Mouse (Mus musculus) C2C12 (cell line): ENCODE measurements around the gene Rab23.

Experiments used
- CTCF ChIP-seq: IDR thresholded peaks from one replicate; pipeline ENCODE4 v1.5.1; 2011; ENCODE audit not compliant: control insufficient read depth, insufficient read depth, insufficient read length
- MAX ChIP-seq: IDR thresholded peaks from one replicate; pipeline ENCODE4 v1.6.1; 2011; ENCODE audit warnings: mild to moderate bottlenecking, control low read depth
- MYOD1 ChIP-seq: IDR thresholded peaks from one replicate; pipeline ENCODE4 v1.6.1; 2011; ENCODE audit warnings: low read depth; ENCODE audit not compliant: control insufficient read depth, insufficient read length
- MYOG ChIP-seq: IDR thresholded peaks from one replicate; pipeline ENCODE4 v1.6.1; 2011; ENCODE audit not compliant: control insufficient read depth, insufficient read length; ENCODE audit errors: extremely low read depth
- USF1 ChIP-seq: IDR thresholded peaks from one replicate; pipeline ENCODE4 v1.6.1; 2011; ENCODE audit warnings: low read depth, mild to moderate bottlenecking, control low read depth, moderate library complexity

DNA sequence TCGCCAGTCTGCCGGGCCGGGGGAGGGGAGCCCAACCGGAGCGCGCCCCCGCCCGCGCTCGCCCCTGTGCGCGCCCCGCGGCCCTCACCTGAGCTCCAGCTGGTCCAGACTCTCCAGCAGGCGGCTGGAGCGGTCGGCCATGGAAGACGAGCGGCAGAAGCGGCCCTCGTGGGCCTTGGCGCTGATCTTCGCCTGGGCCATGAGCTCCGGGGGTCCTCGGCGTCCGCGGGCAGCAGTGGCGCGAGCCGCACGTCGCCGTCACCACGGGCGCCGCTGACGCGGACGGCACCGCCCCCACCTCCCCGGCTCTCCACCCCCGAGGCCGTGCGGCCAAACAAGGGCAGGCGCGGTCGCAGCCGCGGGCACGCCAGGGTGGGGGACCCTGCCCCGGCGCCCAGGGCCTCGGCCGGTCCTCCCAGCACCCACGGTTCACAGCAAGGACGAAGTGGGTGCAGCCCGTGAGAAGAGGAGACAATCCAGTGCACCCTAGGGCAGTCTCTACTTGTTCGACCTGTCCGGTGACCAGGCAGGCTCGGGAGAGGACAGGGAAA, 37.9 kb downstream of the Rab23 start, which contains the start of gene Bag2:
- TF ChIP-seq CTCF (no peak), MYOD1 (no peak), MYOG (no peak), MAX (no peak), USF1 (no peak)
